Mouse (Mus musculus): ENCODE measurements around the gene Gpr31b. TPM values are rescaled to one million over a fixed set of nuclear protein-coding genes. Genes with fewer than 3 reads are reported as not detected.
A peak's percentile ranks its signal among the peaks of the same experiment; 100 is the strongest.
"Not testable (repeated sequence)": the region's sequence is repeated elsewhere in the genome, so short reads cannot be mapped to it uniquely, and the experiment has no call there.

Gpr31b gene
- not detected in 2 replicates for polyA plus RNA-seq (2014; fragmentation: Nextera tagmentation; extraction: Ambion mirVana)

DNA sequence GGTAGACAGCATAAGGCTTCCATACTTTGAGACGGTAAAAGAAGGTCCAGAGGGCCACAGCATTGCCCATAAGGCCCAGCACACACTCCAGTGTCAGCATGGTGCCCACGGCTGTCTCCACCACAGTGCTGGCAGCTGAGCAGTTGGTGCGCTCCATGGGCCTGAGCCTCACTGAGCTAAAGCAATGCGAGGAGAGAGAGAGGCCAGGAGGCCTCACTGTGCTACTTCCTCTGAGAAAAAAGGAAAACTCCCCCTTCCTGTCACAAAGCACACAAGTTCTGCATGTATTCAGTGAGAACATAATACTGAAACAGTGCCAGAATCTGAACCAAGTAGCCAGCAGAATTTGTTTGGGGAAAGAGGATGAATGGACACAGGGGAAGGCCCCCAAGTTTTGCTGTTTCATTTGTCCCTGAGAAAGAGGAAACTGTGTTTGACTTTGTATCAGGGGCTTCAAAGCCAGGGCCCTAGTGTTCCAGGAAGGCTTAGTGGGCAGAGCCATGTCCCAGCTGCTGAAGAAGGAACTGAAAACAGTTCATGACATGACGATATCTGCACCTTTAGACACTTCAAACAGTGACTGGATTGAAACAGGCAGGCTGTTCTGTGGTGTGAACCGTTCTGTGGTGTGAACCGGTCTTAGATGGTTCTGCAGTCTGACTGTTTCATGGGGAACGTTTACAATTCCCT is at the start of gene Gpr31b:
Gpr31b (minus strand) TSS at position 173 of the 690 bp plus-strand sequence.
- not testable (repeated sequence) for H3K36me3 ChIP-seq (ENCODE audit: control insufficient read depth, insufficient read depth, low read length); DNase-seq; H3K4me1 ChIP-seq (ENCODE audit: control insufficient read depth, insufficient read depth, low read length); H3K4me3 ChIP-seq (replicated peaks; ENCODE audit: low read depth, low read length); H3K9ac ChIP-seq (replicated peaks; ENCODE audit: low read length); ATAC-seq (ENCODE audit: low FRiP score, low TSS enrichment); H3K4me2 ChIP-seq (ENCODE audit: low read length); H3K9me3 ChIP-seq (ENCODE audit: control insufficient read depth, low read length); H3K27me3 ChIP-seq (ENCODE audit: control insufficient read depth, insufficient read depth, low read length); H3K27ac ChIP-seq (replicated peaks; ENCODE audit: low read depth, low read length)
- 86% methylated on average over 1 of the region's 8 CpGs for WGBS

GRCm38 (mm10) chr17:13092960-13093359 is 40.9 kb upstream of the Gpr31b start:
- not testable (repeated sequence) for H3K4me3 ChIP-seq (replicated peaks; ENCODE audit: low read depth, low read length); H3K27me3 ChIP-seq (ENCODE audit: control insufficient read depth, insufficient read depth, low read length); H3K4me2 ChIP-seq (ENCODE audit: low read length); H3K27ac ChIP-seq (replicated peaks; ENCODE audit: low read depth, low read length); H3K9me3 ChIP-seq (ENCODE audit: control insufficient read depth, low read length); H3K36me3 ChIP-seq (ENCODE audit: control insufficient read depth, insufficient read depth, low read length); H3K4me1 ChIP-seq (ENCODE audit: control insufficient read depth, insufficient read depth, low read length); ATAC-seq (ENCODE audit: low FRiP score, low TSS enrichment); DNase-seq; H3K9ac ChIP-seq (replicated peaks; ENCODE audit: low read length)
- WGBS, result 92% methylated on average over 3 of the region's 4 CpGs

- not testable (repeated sequence) for H3K4me1 ChIP-seq (ENCODE audit: control insufficient read depth, insufficient read depth, low read length); H3K9me3 ChIP-seq (ENCODE audit: control insufficient read depth, low read length); H3K4me3 ChIP-seq (replicated peaks; ENCODE audit: low read depth, low read length); H3K27ac ChIP-seq (replicated peaks; ENCODE audit: low read depth, low read length); H3K9ac ChIP-seq (replicated peaks; ENCODE audit: low read length); H3K4me2 ChIP-seq (ENCODE audit: low read length); DNase-seq; H3K36me3 ChIP-seq (ENCODE audit: control insufficient read depth, insufficient read depth, low read length); H3K27me3 ChIP-seq (ENCODE audit: control insufficient read depth, insufficient read depth, low read length)
- 58% methylated on average over 5 of the region's 8 CpGs for WGBS
- ATAC-seq (ENCODE audit: low FRiP score, low TSS enrichment), result peak; percentile 44
Measured at GRCm38 (mm10) chr17:13092100-13092764, 40.1 kb upstream of the Gpr31b start.

- H3K4me3 ChIP-seq (replicated peaks; ENCODE audit: low read depth, low read length); H3K27ac ChIP-seq (replicated peaks; ENCODE audit: low read depth, low read length); DNase-seq; H3K27me3 ChIP-seq (ENCODE audit: control insufficient read depth, insufficient read depth, low read length); H3K36me3 ChIP-seq (ENCODE audit: control insufficient read depth, insufficient read depth, low read length); H3K4me2 ChIP-seq (ENCODE audit: low read length); H3K4me1 ChIP-seq (ENCODE audit: control insufficient read depth, insufficient read depth, low read length); H3K9me3 ChIP-seq (ENCODE audit: control insufficient read depth, low read length); H3K9ac ChIP-seq (replicated peaks; ENCODE audit: low read length): not testable (repeated sequence)
- WGBS, result no CpG with 5 or more reads among the region's 1 CpGs
- 0 out of 2 replicates have a peak, but pooled peaks have one; percentile 43 for ATAC-seq (ENCODE audit: low FRiP score, low TSS enrichment)
Measured at GRCm38 (mm10) chr17:13091510-13091909, 39.4 kb upstream of the Gpr31b start.

DNA sequence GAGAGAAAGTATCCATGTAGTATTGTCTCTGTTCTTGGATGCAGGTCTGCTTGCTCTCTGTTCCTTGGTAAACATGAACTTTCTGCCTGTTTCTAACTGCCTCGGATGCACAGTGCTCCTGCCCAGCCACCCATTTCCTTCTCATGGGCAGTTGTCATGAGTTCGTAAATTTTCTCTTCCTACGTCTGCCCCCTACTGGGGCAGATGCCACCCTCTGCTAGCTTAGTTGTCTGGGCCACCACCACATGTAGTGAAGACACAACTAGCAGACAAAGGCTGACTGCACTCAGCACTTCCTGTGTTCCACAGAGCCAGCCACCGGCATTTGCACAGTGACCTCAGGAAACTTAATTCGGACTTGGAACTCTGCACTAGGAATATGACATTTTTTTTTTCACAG is 17.1 kb upstream of the Gpr31b start:
- H3K4me2 ChIP-seq (ENCODE audit: low read length); H3K4me1 ChIP-seq (ENCODE audit: control insufficient read depth, insufficient read depth, low read length); H3K27me3 ChIP-seq (ENCODE audit: control insufficient read depth, insufficient read depth, low read length); H3K9me3 ChIP-seq (ENCODE audit: control insufficient read depth, low read length); DNase-seq; H3K4me3 ChIP-seq (replicated peaks; ENCODE audit: low read depth, low read length); H3K27ac ChIP-seq (replicated peaks; ENCODE audit: low read depth, low read length); H3K9ac ChIP-seq (replicated peaks; ENCODE audit: low read length); ATAC-seq (ENCODE audit: low FRiP score, low TSS enrichment); H3K36me3 ChIP-seq (ENCODE audit: control insufficient read depth, insufficient read depth, low read length): not testable (repeated sequence)
- 74% methylated on average over 3 of the region's 5 CpGs for WGBS

DNA sequence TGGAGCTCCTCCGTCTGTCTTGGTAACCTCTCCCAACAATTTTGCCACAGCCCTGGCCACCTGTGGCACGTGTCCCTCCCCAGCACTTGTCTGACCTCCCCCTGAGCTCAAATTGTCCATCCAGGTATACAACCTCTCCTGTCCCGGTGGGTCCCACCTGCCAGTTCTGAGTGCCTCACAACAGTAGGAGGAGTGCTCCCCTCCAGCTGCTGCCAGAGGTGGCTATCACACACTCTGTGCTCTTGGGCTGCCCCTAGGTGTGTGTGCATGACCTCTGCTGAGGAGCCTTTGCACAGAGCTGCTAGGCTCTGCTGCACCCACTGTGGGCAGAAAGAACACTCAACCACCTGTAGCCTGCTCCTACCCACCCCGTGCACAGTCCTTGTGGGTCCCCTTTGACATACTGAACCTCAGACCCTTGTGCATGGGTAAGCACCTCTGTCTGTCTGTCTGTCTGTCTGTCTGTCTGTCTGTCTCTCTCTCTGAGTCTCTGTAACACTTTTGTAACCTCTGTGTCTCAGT is 15.8 kb upstream of the Gpr31b start:
- not testable (repeated sequence) for H3K9me3 ChIP-seq (ENCODE audit: control insufficient read depth, low read length); DNase-seq; H3K9ac ChIP-seq (replicated peaks; ENCODE audit: low read length); H3K27ac ChIP-seq (replicated peaks; ENCODE audit: low read depth, low read length); H3K4me1 ChIP-seq (ENCODE audit: control insufficient read depth, insufficient read depth, low read length); H3K27me3 ChIP-seq (ENCODE audit: control insufficient read depth, insufficient read depth, low read length); H3K4me2 ChIP-seq (ENCODE audit: low read length); H3K36me3 ChIP-seq (ENCODE audit: control insufficient read depth, insufficient read depth, low read length); ATAC-seq (ENCODE audit: low FRiP score, low TSS enrichment); H3K4me3 ChIP-seq (replicated peaks; ENCODE audit: low read depth, low read length)
- 86% methylated on average over 1 of the region's 4 CpGs for WGBS

DNA sequence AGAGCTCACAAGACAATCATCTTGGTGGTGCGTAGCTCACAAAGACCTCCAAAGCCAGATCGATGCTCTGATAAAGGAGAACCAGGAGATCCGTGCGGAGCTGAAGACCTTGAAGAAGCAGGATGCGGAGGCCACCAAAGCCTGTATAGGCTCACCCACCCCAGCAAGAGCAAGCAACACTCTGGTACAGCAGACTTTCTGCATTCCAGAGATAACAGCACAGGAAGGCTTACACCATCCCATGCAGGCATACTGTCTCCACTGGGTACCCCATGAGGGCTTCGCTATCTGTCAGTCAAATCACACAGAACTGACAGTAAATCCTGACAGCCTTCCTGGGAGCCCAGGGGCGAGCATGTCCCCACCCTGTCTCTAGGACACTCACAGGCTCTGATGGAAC is 10.8 kb upstream of the Gpr31b start:
- not testable (repeated sequence) for H3K4me3 ChIP-seq (replicated peaks; ENCODE audit: low read depth, low read length); H3K9ac ChIP-seq (replicated peaks; ENCODE audit: low read length); H3K4me2 ChIP-seq (ENCODE audit: low read length); H3K27ac ChIP-seq (replicated peaks; ENCODE audit: low read depth, low read length); DNase-seq; H3K9me3 ChIP-seq (ENCODE audit: control insufficient read depth, low read length); H3K36me3 ChIP-seq (ENCODE audit: control insufficient read depth, insufficient read depth, low read length); ATAC-seq (ENCODE audit: low FRiP score, low TSS enrichment); H3K27me3 ChIP-seq (ENCODE audit: control insufficient read depth, insufficient read depth, low read length); H3K4me1 ChIP-seq (ENCODE audit: control insufficient read depth, insufficient read depth, low read length)
- WGBS, result 87% methylated on average over 4 of the region's 7 CpGs

GRCm38 (mm10) chr17:13060804-13061203 is 8.7 kb upstream of the Gpr31b start, which contains the start of gene Tcp10b:
Gene Tcp10b (plus strand): TSS chr17:13061104.
- not testable (repeated sequence) for H3K4me3 ChIP-seq (replicated peaks; ENCODE audit: low read depth, low read length); H3K9me3 ChIP-seq (ENCODE audit: control insufficient read depth, low read length); DNase-seq; ATAC-seq (ENCODE audit: low FRiP score, low TSS enrichment); H3K27me3 ChIP-seq (ENCODE audit: control insufficient read depth, insufficient read depth, low read length); H3K27ac ChIP-seq (replicated peaks; ENCODE audit: low read depth, low read length); H3K4me1 ChIP-seq (ENCODE audit: control insufficient read depth, insufficient read depth, low read length); H3K36me3 ChIP-seq (ENCODE audit: control insufficient read depth, insufficient read depth, low read length); H3K4me2 ChIP-seq (ENCODE audit: low read length); H3K9ac ChIP-seq (replicated peaks; ENCODE audit: low read length)
- 95% methylated on average over 4 of the region's 4 CpGs for WGBS
